ENCODE assay signal across 8 mouse cellular contexts in genomic region chr3:58691997-58692721, GRCm38 (mm10). TPM values are rescaled to one million over a fixed set of nuclear protein-coding genes. Genes with fewer than 3 reads are reported as not detected.
DNase-seq lines count a peak whose midpoint lies in the region; ATAC-seq and TF ChIP-seq lines count a peak whose summit lies in the region.

Gene Siah2 (minus strand): TSS chr3:58692400.

- no peaks in the 10 kb centered on the region for H3K36me3 ChIP-seq in lung, embryonic 14.5 days (ENCODE audit: insufficient read depth)

- H3K4me1 ChIP-seq in lung, embryonic 14.5 days (ENCODE audit: insufficient read depth), result no peaks in the 10 kb centered on the region

- no peak; the same call in 1 of the 2 replicates for TF ChIP-seq CTCF in lung, embryonic 14.5 days (IDR thresholded peaks at IDR 0.05; ENCODE audit: low read depth)

- no peaks in the 10 kb centered on the region for H3K9me3 ChIP-seq in lung, embryonic 14.5 days (ENCODE audit: low read depth, low read length)

- ATAC-seq in lung, embryonic 14.5 days (ENCODE audit: insufficient read depth), result peak; percentile 95
- ATAC-seq in neutrophil, adult 5-6 weeks (ENCODE audit: extremely low read depth, insufficient number of reproducible peaks, low FRiP score, poor library complexity, severe bottlenecking), result peak; percentile 84

- H3K4me3 ChIP-seq in lung, embryonic 14.5 days (ENCODE audit: low read depth, low read length), result peak within 1 kb of the TSS; percentile 81

- peak within 1 kb of the TSS; percentile 78 for H3K9ac ChIP-seq in lung, embryonic 14.5 days

- WGBS in lung, embryonic 14.5 days, result under 1% methylated on average over 80 of the region's 87 CpGs

- H3K27me3 ChIP-seq in lung, embryonic 14.5 days (ENCODE audit: insufficient read depth, low read length), result no peaks in the 10 kb centered on the region

- H3K4me2 ChIP-seq in lung, embryonic 14.5 days, result peak within 1 kb of the TSS; percentile 95

- peak within 1 kb of the TSS; percentile 84 for H3K27ac ChIP-seq in lung, embryonic 14.5 days (ENCODE audit: low read depth)

- DNase-seq in MEL-GATA-1-ER (ENCODE audit: extremely low read depth, low read depth), result peak; percentile 54
- DNase-seq in cerebellum, adult 8-10 months, result peak; percentile 91
- peak; percentile 58 for DNase-seq in forelimb bud, embryonic 11.5 days (ENCODE audit: low read depth, low spot score)
- peak; percentile 89 for DNase-seq in heart, postnatal 4 days
- peak; percentile 92 for DNase-seq in layer of hippocampus, adult 8-10 months (ENCODE audit: low spot score in 2 of 2)
- DNase-seq in lung, embryonic 14.5 days, result peak; percentile 92
- DNase-seq in testis, postnatal 14 days (ENCODE audit: low spot score), result peak; percentile 89

RNA-seq across cellular contexts. Expression of gene Siah2, which starts in this region (rescaled TPM):
- 10 to 100 TPM; 16.3 to 18.5 TPM for total RNA-seq in heart, postnatal 4 days (2021)
- 10 to 100 TPM; 13.7 to 18.5 (median 14.6) TPM for total RNA-seq in layer of hippocampus, adult 8-10 months (2022)
- polyA plus RNA-seq in lung, embryonic 14.5 days (2014; fragmentation: Nextera tagmentation; extraction: Ambion mirVana), result 6.8 and 7.4 TPM in 2 replicates
- 12.7 and 14.7 TPM in 2 replicates for total RNA-seq in neutrophil, adult 5-6 weeks (2017)

Comparison
In these comparisons a context has a peak if more than half of its experiments do, and no peak if none do; other contexts are left out.
1. Peak in every context shown above with its lines: DNase-seq, ATAC-seq, H3K4me3 ChIP-seq and H3K27ac ChIP-seq.